Comparison of ENCODE assay signal across 8 mouse cellular contexts in the genomic region with DNA sequence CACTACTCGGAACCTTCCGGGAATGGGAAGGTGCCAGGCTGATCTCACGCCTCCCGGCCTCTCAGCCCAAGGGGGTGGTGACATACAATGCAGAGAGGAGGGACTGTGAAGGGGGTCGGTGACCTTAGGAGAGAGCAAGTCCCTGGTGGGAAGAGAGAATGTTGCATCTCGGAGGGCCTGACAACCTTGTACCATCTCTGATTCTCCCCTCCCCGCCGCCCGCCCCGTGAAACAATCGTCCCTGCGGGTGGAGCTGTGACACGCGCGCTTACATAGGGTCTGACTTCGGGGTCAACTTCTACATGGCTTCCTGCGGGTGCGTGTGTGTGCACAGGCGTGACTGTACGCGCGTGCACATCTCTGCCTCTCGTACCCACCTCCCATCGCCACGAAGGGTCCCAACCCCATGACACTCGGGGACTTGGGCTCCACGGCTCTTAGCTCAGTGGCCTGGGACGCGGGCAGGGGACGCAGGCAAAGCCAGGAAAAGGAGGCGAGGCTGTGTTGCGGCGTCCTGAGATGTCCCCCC. TPM values are rescaled to one million over a fixed set of nuclear protein-coding genes. Genes with fewer than 3 reads are reported as not detected.
DNase-seq lines count a peak whose midpoint lies in the region; ATAC-seq and TF ChIP-seq lines count a peak whose summit lies in the region.

A gene (plus strand): TSS at position 230 of the 529 bp plus-strand sequence.

- peak within 1 kb of the TSS; percentile 88 for H3K4me3 ChIP-seq in megakaryocyte, embryonic 14.5 days (replicated peaks)
- H3K4me3 ChIP-seq in embryonic facial prominence, embryonic 10.5 days, result peak within 1 kb of the TSS; percentile 74
- H3K4me3 ChIP-seq in hindbrain, postnatal 0 days (ENCODE audit: low read length), result peak within 1 kb of the TSS; percentile 56
- peak within 1 kb of the TSS; percentile 55 for H3K4me3 ChIP-seq in liver, embryonic 13.5 days (replicated peaks)
- peak within 1 kb of the TSS; percentile 62 for H3K4me3 ChIP-seq in neural tube, embryonic 14.5 days (ENCODE audit: low read depth, low read length)

- no peak for TF ChIP-seq CTCF in hindbrain, postnatal 0 days (IDR thresholded peaks at IDR 0.05; ENCODE audit: low read depth)

- H3K9me3 ChIP-seq in megakaryocyte, embryonic 14.5 days, result no peaks in the 10 kb centered on the region
- H3K9me3 ChIP-seq in embryonic facial prominence, embryonic 10.5 days, result no peaks in the 10 kb centered on the region
- H3K9me3 ChIP-seq in hindbrain, postnatal 0 days (ENCODE audit: low read length), result no peaks in the 10 kb centered on the region
- no peaks in the 10 kb centered on the region for H3K9me3 ChIP-seq in liver, embryonic 13.5 days (replicated peaks)
- no peaks in the 10 kb centered on the region for H3K9me3 ChIP-seq in neural tube, embryonic 14.5 days (ENCODE audit: control insufficient read depth, low read length)

- H3K4me2 ChIP-seq in hindbrain, postnatal 0 days (ENCODE audit: low read depth, low read length), result peak within 1 kb of the TSS; percentile 91
- H3K4me2 ChIP-seq in liver, embryonic 13.5 days, result peak within 1 kb of the TSS; percentile 67
- H3K4me2 ChIP-seq in neural tube, embryonic 14.5 days (ENCODE audit: low read depth, low read length), result peak within 1 kb of the TSS; percentile 94

- H3K36me3 ChIP-seq in megakaryocyte, embryonic 14.5 days (replicated peaks; ENCODE audit: low read length), result no peaks in the 10 kb centered on the region
- H3K36me3 ChIP-seq in embryonic facial prominence, embryonic 10.5 days (replicated peaks), result no peaks in the 10 kb centered on the region
- H3K36me3 ChIP-seq in hindbrain, postnatal 0 days (ENCODE audit: insufficient read depth, low read length), result no peaks in the 10 kb centered on the region
- no peaks in the 10 kb centered on the region for H3K36me3 ChIP-seq in liver, embryonic 13.5 days
- H3K36me3 ChIP-seq in neural tube, embryonic 14.5 days (ENCODE audit: control insufficient read depth, insufficient read depth, low read length), result no peaks in the 10 kb centered on the region

- H3K27ac ChIP-seq in embryonic facial prominence, embryonic 10.5 days (replicated peaks), result peak within 1 kb of the TSS; percentile 78
- H3K27ac ChIP-seq in hindbrain, postnatal 0 days, result peak within 1 kb of the TSS; percentile 26; the same call in 1 of the 2 replicates
- no peak within 1 kb of the TSS for H3K27ac ChIP-seq in liver, embryonic 13.5 days
- H3K27ac ChIP-seq in neural tube, embryonic 14.5 days (ENCODE audit: low read depth, low read length), result peak within 1 kb of the TSS; percentile 65; the same call in 1 of the 2 replicates

- no peak for ATAC-seq in megakaryocyte, adult 5-6 weeks (ENCODE audit: poor library complexity, severe bottlenecking)
- ATAC-seq in hindbrain, postnatal 0 days, result peak; percentile 18; the same call in 1 of the 2 replicates
- no peak for ATAC-seq in liver, embryonic 13.5 days (ENCODE audit: low read depth)
- peak; percentile 7; the same call in 1 of the 2 replicates for ATAC-seq in neural tube, embryonic 14.5 days (ENCODE audit: low read depth)

- H3K9ac ChIP-seq in hindbrain, postnatal 0 days (replicated peaks; ENCODE audit: low read length), result peak within 1 kb of the TSS; percentile 68
- peak within 1 kb of the TSS; percentile 13; the same call in 1 of the 2 replicates for H3K9ac ChIP-seq in liver, embryonic 13.5 days
- H3K9ac ChIP-seq in neural tube, embryonic 14.5 days (replicated peaks; ENCODE audit: low read depth, low read length), result peak within 1 kb of the TSS; percentile 90

- peaks cover 36% of the 10 kb centered on the region for H3K4me1 ChIP-seq in megakaryocyte, embryonic 14.5 days
- H3K4me1 ChIP-seq in embryonic facial prominence, embryonic 10.5 days, result peaks cover 58% of the 10 kb centered on the region
- H3K4me1 ChIP-seq in hindbrain, postnatal 0 days (ENCODE audit: insufficient read depth, low read length), result peaks cover 18% of the 10 kb centered on the region
- peaks cover 21% of the 10 kb centered on the region for H3K4me1 ChIP-seq in liver, embryonic 13.5 days (replicated peaks)
- H3K4me1 ChIP-seq in neural tube, embryonic 14.5 days (ENCODE audit: control insufficient read depth, insufficient read depth, low read length), result peaks cover 34% of the 10 kb centered on the region

- H3K27me3 ChIP-seq in megakaryocyte, embryonic 14.5 days (replicated peaks), result peaks cover 98% of the 10 kb centered on the region
- peaks cover 88% of the 10 kb centered on the region for H3K27me3 ChIP-seq in embryonic facial prominence, embryonic 10.5 days (replicated peaks; ENCODE audit: low read depth, poor library complexity, severe bottlenecking)
- peaks cover 11% of the 10 kb centered on the region for H3K27me3 ChIP-seq in hindbrain, postnatal 0 days (ENCODE audit: insufficient read depth, low read length)
- H3K27me3 ChIP-seq in liver, embryonic 13.5 days, result peaks cover 96% of the 10 kb centered on the region
- peaks cover 10% of the 10 kb centered on the region; the same call in 1 of the 2 replicates for H3K27me3 ChIP-seq in neural tube, embryonic 14.5 days (ENCODE audit: control insufficient read depth, insufficient read depth, low read length)

- WGBS in embryonic facial prominence, embryonic 10.5 days, result under 1% methylated on average over 33 of the region's 33 CpGs
- WGBS in hindbrain, postnatal 0 days, result under 1% methylated on average over 30 of the region's 33 CpGs
- WGBS in liver, embryonic 13.5 days (ENCODE audit: insufficient replicate concordance), result under 1% methylated on average over 33 of the region's 33 CpGs
- 1% methylated on average over 29 of the region's 33 CpGs for WGBS in neural tube, embryonic 14.5 days

- DNase-seq in embryonic facial prominence, embryonic 10.5 days (ENCODE audit: low spot score), result no peak
- DNase-seq in hindbrain, postnatal 0 days (ENCODE audit: low spot score), result peak; percentile 38
- DNase-seq in liver, embryonic 13.5 days, result no peak
- DNase-seq in right cerebral cortex, postnatal 10 days (ENCODE audit: low spot score in 2 of 2), result no peak
- DNase-seq in gastrocnemius, adult 8-10 months (ENCODE audit: low spot score in 2 of 2), result no peak

RNA-seq across cellular contexts. Expression of the gene that starts here (rescaled TPM):
- polyA plus RNA-seq in megakaryocyte, embryonic 14.5 days (2012; ENCODE audit: insufficient read depth, low replicate concordance), result 0.11 TPM in 1 of 2 replicates, not detected in the other
- total RNA-seq in megakaryocyte, adult 5-6 weeks (2015), result not detected in 2 replicates
- total RNA-seq in megakaryocyte, adult 5-6 weeks (2017), result not detected in 2 replicates
- 0.12 and 0.40 TPM in 2 replicates for polyA plus RNA-seq in embryonic facial prominence, embryonic 10.5 days (2016; fragmentation: Nextera tagmentation; extraction: Ambion mirVana)
- total RNA-seq in hindbrain, postnatal 0 days (2014; rRNA removed), result 26.0 and 45.1 TPM in 2 replicates
- polyA plus RNA-seq in hindbrain, postnatal 0 days (2015; fragmentation: Nextera tagmentation; extraction: Ambion mirVana), result 2.3 and 3.3 TPM in 2 replicates
- 0.03 and 0.06 TPM in 2 replicates for polyA plus RNA-seq in liver, embryonic 13.5 days (2015; fragmentation: Nextera tagmentation; extraction: Ambion mirVana)
- polyA plus RNA-seq in neural tube, embryonic 14.5 days (2014; fragmentation: Nextera tagmentation; extraction: Ambion mirVana), result 4.7 and 5.1 TPM in 2 replicates
- total RNA-seq in gastrocnemius, adult 8-10 months (2022), result not detected

Comparison
In these comparisons a context has a peak if more than half of its experiments do, and no peak if none do; other contexts are left out.
1. RNA of the gene that starts here (total RNA-seq): 26.0 to 45.1 TPM in hindbrain, postnatal 0 days; not detected in gastrocnemius, adult 8-10 months and not detected in megakaryocyte, adult 5-6 weeks; every median in the first group is over 10 times any median in the second.
2. ATAC-seq: peak in hindbrain, postnatal 0 days (single experiment) and neural tube, embryonic 14.5 days (single experiment); none in megakaryocyte, adult 5-6 weeks (single experiment) and liver, embryonic 13.5 days (single experiment).
3. H3K9ac ChIP-seq: peak in every context shown above with its lines; median percentile 90 in neural tube, embryonic 14.5 days; 68 in hindbrain, postnatal 0 days; 13 in liver, embryonic 13.5 days.
4. Peak in every context shown above with its lines, with median percentiles within 50 percentile points of each other: H3K4me3 ChIP-seq and H3K4me2 ChIP-seq.